Mouse (Mus musculus) heart, adult 2 months (tissue): Measurements from ENCODE around the gene Rfwd3. TPM values are rescaled to one million over a fixed set of nuclear protein-coding genes. Genes with fewer than 3 reads are reported as not detected.

Experiments used
- DNase-seq, 2 experiments: peaks; one replicate each; pipeline ENCODE4 v3.0.0; 2021
- H3K27ac ChIP-seq: fragments of 200-600 bp; 2 replicates; pipeline ENCODE4 v1.8.1; 2022
- H3K27me3 ChIP-seq: fragments of 200-500 bp; 2 replicates; pipeline ENCODE4 v1.6.1; 2012; ENCODE audit warnings: mild to moderate bottlenecking, low read length, inconsistent platforms, mixed read lengths; ENCODE audit not compliant: control insufficient read depth, insufficient read depth
- H3K36me3 ChIP-seq: fragments of 200-500 bp; 2 replicates; pipeline ENCODE4 v1.6.1; 2012; ENCODE audit warnings: low read length, inconsistent platforms; ENCODE audit not compliant: control insufficient read depth, insufficient read depth
- H3K4me1 ChIP-seq: fragments of 200-500 bp; 2 replicates; pipeline ENCODE4 v1.6.1; 2011; ENCODE audit warnings: low read length; ENCODE audit not compliant: control insufficient read depth, insufficient read depth
- H3K4me3 ChIP-seq: fragments of 200-600 bp; 2 replicates; pipeline ENCODE4 v1.8.1; 2022
- H3K79me2 ChIP-seq: fragments of 200-500 bp; replicated peaks from 2 replicates; pipeline ENCODE4 v1.6.1; 2012; ENCODE audit warnings: mild to moderate bottlenecking, inconsistent platforms, low read length, moderate library complexity, mixed read lengths; ENCODE audit not compliant: control insufficient read depth, insufficient read depth
- H3K9ac ChIP-seq: fragments of 200-500 bp; 2 replicates; pipeline ENCODE4 v1.6.1; 2012; ENCODE audit warnings: low read depth, mild to moderate bottlenecking, control low read depth, inconsistent platforms, low read length, mixed read lengths
- CTCF ChIP-seq: fragments of 200-600 bp; IDR thresholded peaks from 2 replicates; pipeline ENCODE4 v1.8.1; 2022; ENCODE audit warnings: antibody characterized with exemption, mild to moderate bottlenecking, moderate library complexity
- EP300 ChIP-seq: fragments of 200-500 bp; IDR thresholded peaks from 2 replicates; pipeline ENCODE4 v1.6.1; 2011; ENCODE audit warnings: low read depth, low read length, control low read depth; ENCODE audit not compliant: insufficient read depth
- POLR2A ChIP-seq: fragments of 200-500 bp; IDR thresholded peaks from 2 replicates; pipeline ENCODE4 v1.6.1; 2011; ENCODE audit warnings: mild to moderate bottlenecking, low read depth, low read length, control low read depth; ENCODE audit not compliant: insufficient read depth
- WGBS: fragments of 180-500 bp; shearing (Covaris S2); methylation state at CpG from one replicate; pipeline ENCODE4 v1.1.7; 2018; 5-methylcytosine and 5-hydroxymethylcytosine counted together
- intact Hi-C: fragments of 180-260 bp; cut with DNase I; formaldehyde crosslinking; loops from one replicate; pipeline ENCODE4 v1.15.1; 2025
- polyA plus RNA-seq: library from polyadenylated mRNA; depleted of rRNA; stranded (reverse); fragments of >200 nt; gene quantifications from 2 replicates; pipeline ENCODE4 v1.2.3, GENCODE M21; 2012; rRNA removed
- total RNA-seq, 2 experiments: library from RNA; stranded (reverse); gene quantifications; 2 replicates each; pipeline ENCODE4 v1.2.3; 2021

Gene Rfwd3
- total and polyA plus RNA-seq, 3 experiments: 9.4 to 19.0 (median 14.2) TPM

DNA sequence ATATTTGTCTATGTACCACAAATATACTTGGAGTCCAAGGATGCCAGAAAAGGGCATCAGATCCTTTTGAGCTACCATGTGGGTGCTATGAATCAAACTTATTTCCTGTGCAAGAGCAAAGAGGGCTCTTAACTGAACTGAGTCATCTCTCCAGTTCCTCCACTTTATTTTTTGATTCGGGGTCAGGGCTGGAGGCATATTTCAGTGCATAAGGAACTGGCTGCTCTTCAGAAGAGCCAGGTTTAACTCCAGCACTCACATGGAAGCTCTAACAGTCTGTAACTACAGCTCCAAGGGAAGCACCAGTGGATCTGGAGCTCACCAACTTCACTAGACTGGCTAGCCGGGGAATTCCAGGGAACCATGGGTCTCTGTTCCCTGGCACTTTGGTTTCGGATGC is 62.7 kb downstream of the Rfwd3 start:
- Histone ChIP-seq H3K27ac (no peak overlapping the region), H3K79me2 (peaks cover 4% of the 10 kb centered on the region; the same call in 1 of the 2 replicates), H3K4me3 (no peak overlapping the region), H3K36me3 (no peaks in the 10 kb centered on the region; the same call in 1 of the 2 replicates), H3K4me1 (peaks cover 2% of the 10 kb centered on the region; the same call in 1 of the 2 replicates), H3K27me3 (no peaks in the 10 kb centered on the region), H3K9ac (no peak overlapping the region)
- intact Hi-C loops: no loop called here
- DNase-seq: no peak
- 60% methylated on average over 3 of the region's 3 CpGs for WGBS
- TF ChIP-seq POLR2A (no peak), CTCF (no peak), EP300 (no peak)

- TF ChIP-seq POLR2A (no peak), CTCF (no peak), EP300 (no peak)
- 79% methylated on average over 2 of the region's 2 CpGs for WGBS
- DNase-seq: no peak
- Histone ChIP-seq H3K9ac (no peak overlapping the region), H3K4me3 (no peak overlapping the region), H3K4me1 (peaks cover 3% of the 10 kb centered on the region; the same call in 1 of the 2 replicates), H3K27me3 (no peaks in the 10 kb centered on the region), H3K36me3 (peaks cover 2% of the 10 kb centered on the region), H3K79me2 (peaks cover 5% of the 10 kb centered on the region), H3K27ac (no peak overlapping the region)
- intact Hi-C loops: no loop called here
Measured at GRCm38 (mm10) chr8:111233730-111234129, 66.3 kb downstream of the Rfwd3 start.

DNA sequence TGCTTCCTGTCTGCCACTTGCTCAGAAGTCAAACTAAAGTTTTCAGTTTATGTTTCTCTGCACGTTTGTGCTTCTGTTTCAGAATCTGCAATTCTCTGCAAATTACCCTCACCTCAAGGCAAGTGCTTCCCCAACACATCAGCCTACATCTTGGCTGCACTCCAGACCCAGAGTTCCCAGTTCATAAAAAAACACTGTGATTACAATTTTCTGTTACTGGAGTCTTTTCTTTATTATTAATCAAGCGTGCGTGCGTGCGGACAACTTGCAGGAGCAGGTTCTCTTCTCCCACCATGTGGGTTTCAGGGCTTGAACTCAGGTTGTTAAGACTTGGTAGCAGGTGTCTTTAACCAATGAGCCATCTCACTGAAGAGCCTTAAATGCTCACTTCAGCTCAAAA is 75.9 kb downstream of the Rfwd3 start:
- H3K27ac ChIP-seq: no peak overlapping the region
- H3K79me2 ChIP-seq: peaks cover 6% of the 10 kb centered on the region
- no peak overlapping the region for H3K4me3 ChIP-seq
- H3K9ac ChIP-seq: no peak overlapping the region
- WGBS: 44% methylated on average over 5 of the region's 5 CpGs
- TF ChIP-seq POLR2A: no peak
- no peak for TF ChIP-seq CTCF
- no peak for TF ChIP-seq EP300
- DNase-seq: peak in 1 of 2 experiments; percentile 11
- H3K36me3 ChIP-seq: no peaks in the 10 kb centered on the region
- no peaks in the 10 kb centered on the region for H3K27me3 ChIP-seq
- H3K4me1 ChIP-seq: peaks cover 2% of the 10 kb centered on the region
- intact Hi-C loops: no loop called here

Other genes with a start within 250 kb of the Rfwd3 start
- not detected for gene Exosc6, start 243.9 kb downstream of the Rfwd3 start, total RNA-seq
- not detected in 2 replicates for gene Exosc6, start 243.9 kb downstream of the Rfwd3 start, polyA plus RNA-seq
- 1 to 10 TPM; 1.1 to 1.3 TPM for gene Clec18a, start 207.8 kb downstream of the Rfwd3 start, total RNA-seq
- gene Clec18a, start 207.8 kb downstream of the Rfwd3 start, polyA plus RNA-seq: 1.1 and 1.6 TPM in 2 replicates
- gene Pdpr, start 205.6 kb downstream of the Rfwd3 start, total RNA-seq: 100 to 1,000 TPM in 1 of 2 experiments, 10 to 100 TPM in 1; 88.3 to 114 TPM
- 28.5 and 55.3 TPM in 2 replicates for gene Pdpr, start 205.6 kb downstream of the Rfwd3 start, polyA plus RNA-seq
- gene Glg1, start 41.0 kb downstream of the Rfwd3 start, total RNA-seq: 10 to 100 TPM; 85.0 to 98.0 TPM
- gene Glg1, start 41.0 kb downstream of the Rfwd3 start, polyA plus RNA-seq: 40.1 and 69.1 TPM in 2 replicates
- gene Mlkl, start 38.0 kb upstream of the Rfwd3 start, total RNA-seq: 1 to 10 TPM; 2.8 TPM
- 1.1 and 3.3 TPM in 2 replicates for gene Mlkl, start 38.0 kb upstream of the Rfwd3 start, polyA plus RNA-seq
- gene Fa2h, start 93.6 kb upstream of the Rfwd3 start, total RNA-seq: under 1 TPM in 1 of 2 experiments, not detected in 1; 0.18 TPM
- 0.18 and 0.29 TPM in 2 replicates for gene Fa2h, start 93.6 kb upstream of the Rfwd3 start, polyA plus RNA-seq
- 1 to 10 TPM; 6.9 to 7.0 TPM for gene Wdr59, start 221.9 kb upstream of the Rfwd3 start, total RNA-seq
- 5.4 and 8.3 TPM in 2 replicates for gene Wdr59, start 221.9 kb upstream of the Rfwd3 start, polyA plus RNA-seq
- gene Znrf1, start 235.9 kb upstream of the Rfwd3 start, total RNA-seq: 10 to 100 TPM; 54.7 to 59.0 TPM
- gene Znrf1, start 235.9 kb upstream of the Rfwd3 start, polyA plus RNA-seq: 66.7 and 86.2 TPM in 2 replicates